Mouse (Mus musculus) bone marrow, adult 2 months (tissue): ENCODE results near the gene Tnip1.

Experiments used
- CTCF ChIP-seq: fragments of 200-500 bp; IDR thresholded peaks from 2 replicates; pipeline ENCODE4 v1.5.1; 2011; ENCODE audit warnings: low read length, control low read depth; ENCODE audit not compliant: control insufficient read depth, insufficient read depth
- POLR2A ChIP-seq: fragments of 200-500 bp; IDR thresholded peaks from 2 replicates; pipeline ENCODE4 v1.6.1; 2011; ENCODE audit warnings: low read depth, mild to moderate bottlenecking, control low read depth, low read length, borderline replicate concordance; ENCODE audit not compliant: control insufficient read depth

GRCm38 (mm10) chr11:54960251-54960650, 2.5 kb downstream of the Tnip1 start:
- TF ChIP-seq CTCF = no peak
- no peak for TF ChIP-seq POLR2A
